Mouse (Mus musculus): ENCODE measurements at regions not wholly inside any gene's neighbourhood (a gene's known extent, or its start where the extent isn't known, plus 50 kb on each side); places are given as distances from the start of the nearest gene placed in this dataset.

- TF ChIP-seq CTCF (IDR thresholded peaks at IDR 0.05; ENCODE audit: low read depth) (no peak), EP300 (IDR thresholded peaks at IDR 0.05; ENCODE audit: low read depth) (no peak)
These were observed 119.9 kb downstream of the Foxa2 start for GRCm38 (mm10) chr2:147926861-147927260.

All from heart, postnatal 0 days (tissue).